Mouse (Mus musculus): ENCODE measurements at regions not wholly inside any gene's neighbourhood (a gene's known extent, or its start where the extent isn't known, plus 50 kb on each side); places are given as distances from the start of the nearest gene placed in this dataset.

DNA sequence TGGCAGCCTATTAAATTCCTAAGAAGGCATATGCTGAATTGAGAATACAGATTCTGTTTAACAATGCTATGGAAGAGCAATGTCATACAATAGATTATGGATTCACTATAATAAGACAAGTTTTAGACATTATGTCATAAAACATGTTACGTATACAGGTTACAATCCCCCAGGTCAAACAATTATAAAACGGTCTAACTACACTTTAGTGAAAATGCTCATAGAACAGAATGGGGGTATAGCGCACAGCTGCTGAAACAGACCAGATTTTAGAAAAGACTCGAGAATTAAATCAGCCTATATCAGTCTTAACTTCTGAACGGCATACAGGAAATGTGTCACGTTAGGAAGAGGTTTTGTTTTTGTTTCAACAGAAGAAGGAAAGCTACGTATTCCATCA, 660.5 kb upstream of the Sel1l start:
- no peak overlapping the region for H3K27ac ChIP-seq
- TF ChIP-seq CTCF (IDR thresholded peaks at IDR 0.05), result no peak
- no peak for DNase-seq
- intact Hi-C loops (cut with DNase I), result no loop called here
- H3K4me3 ChIP-seq, result no peak overlapping the region

DNA sequence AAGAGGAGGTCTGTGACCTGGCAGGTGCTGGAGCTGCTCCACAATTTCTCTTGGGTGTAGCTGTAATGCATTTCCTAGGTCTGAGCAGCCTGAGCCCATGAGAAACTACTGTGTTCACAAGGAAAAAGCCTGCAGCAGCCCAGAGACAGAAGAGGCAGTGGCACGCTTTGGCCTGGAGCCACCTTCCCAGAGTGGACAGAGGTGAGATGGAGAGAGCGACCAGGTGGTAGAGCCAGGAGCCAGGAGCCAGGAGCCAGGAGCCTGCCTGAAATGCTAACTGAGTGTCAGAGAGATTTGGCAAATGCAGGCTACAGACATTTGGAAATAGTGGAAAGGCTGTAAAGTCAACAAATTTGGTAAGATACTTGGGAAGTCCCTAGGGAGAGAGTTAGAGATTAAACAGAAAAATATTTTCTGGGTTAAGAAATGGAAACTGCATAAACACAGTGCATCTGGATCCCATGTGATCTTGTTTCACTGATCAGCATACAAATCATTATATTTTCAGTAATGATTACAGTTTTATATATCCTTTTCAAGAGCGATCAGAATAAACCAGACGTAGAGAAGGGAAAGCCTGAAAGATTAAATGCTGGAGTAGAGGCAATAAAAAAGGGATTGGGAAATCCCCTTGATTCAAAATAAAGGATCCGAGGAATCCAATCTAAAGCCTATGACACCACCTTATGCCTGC, 660.0 kb upstream of the Sel1l start:
- H3K4me3 ChIP-seq, result no peak overlapping the region
- intact Hi-C loops (cut with DNase I), result no loop called here
- no peak for TF ChIP-seq CTCF (IDR thresholded peaks at IDR 0.05)
- peak; percentile 17 for DNase-seq
- no peak overlapping the region for H3K27ac ChIP-seq

DNA sequence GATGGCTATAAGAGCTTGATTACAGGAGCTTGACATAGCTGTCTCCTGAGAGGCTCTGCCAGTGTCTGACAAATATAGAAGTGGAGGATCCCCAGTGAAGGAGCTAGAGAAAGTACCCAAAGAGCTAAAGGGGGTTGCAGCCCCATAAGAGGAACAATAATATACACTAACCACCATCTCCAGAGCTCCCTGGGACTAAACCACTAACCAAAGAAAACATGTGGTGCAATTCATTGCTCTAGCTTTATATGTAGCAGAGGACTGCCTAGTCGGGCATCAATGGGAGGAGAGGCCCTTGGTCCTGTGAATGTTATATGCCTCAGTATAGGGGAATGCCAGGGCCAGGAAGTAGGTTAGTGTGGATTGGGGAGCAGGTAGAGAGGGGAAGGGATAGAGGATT, 635.0 kb upstream of the Sel1l start:
- TF ChIP-seq CTCF (IDR thresholded peaks at IDR 0.05), result no peak
- DNase-seq, result no peak
- no peak overlapping the region for H3K27ac ChIP-seq
- intact Hi-C loops (cut with DNase I), result no loop called here
- no peak overlapping the region for H3K4me3 ChIP-seq

DNA sequence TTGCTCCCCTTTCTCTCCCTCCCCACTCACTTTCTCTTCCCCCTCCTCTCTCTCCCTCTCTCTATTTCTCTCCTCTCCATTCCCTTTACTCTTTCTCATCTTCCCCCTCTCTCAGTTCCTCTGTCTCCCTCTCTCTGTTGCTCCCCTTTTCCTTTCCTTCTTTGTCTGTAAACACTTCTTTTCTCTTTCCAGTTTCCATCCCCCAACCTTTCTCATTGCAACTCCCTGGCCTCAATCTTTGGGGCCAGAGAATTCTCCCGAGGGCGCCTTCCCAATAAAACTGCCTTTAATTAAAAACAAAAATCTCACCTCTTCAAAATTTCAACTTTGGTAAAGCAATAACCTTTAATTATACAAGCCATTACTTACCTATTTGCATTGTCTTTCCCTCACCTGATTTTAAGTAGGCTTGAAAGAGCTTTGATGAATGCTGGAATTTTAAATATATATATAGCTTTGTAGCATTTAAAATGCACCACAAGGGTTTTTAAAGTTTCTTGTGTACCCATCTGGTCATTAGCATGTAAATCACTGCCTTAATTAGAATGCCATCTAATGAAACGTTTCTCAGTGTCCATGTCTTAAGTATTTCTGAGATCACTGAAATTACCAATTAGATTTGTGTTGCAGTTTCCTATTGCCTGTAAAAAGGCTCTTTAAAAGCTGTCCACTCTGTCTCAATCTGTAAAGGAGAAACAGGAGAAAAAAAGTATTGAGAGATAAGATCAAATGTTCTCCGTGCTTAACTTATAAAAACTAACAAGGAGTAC, 625.5 kb upstream of the Sel1l start:
- H3K4me3 ChIP-seq, result no peak overlapping the region
- no peak overlapping the region for H3K27ac ChIP-seq
- intact Hi-C loops (cut with DNase I), result no loop called here
- no peak for DNase-seq
- TF ChIP-seq CTCF (IDR thresholded peaks at IDR 0.05), result no peak

DNA sequence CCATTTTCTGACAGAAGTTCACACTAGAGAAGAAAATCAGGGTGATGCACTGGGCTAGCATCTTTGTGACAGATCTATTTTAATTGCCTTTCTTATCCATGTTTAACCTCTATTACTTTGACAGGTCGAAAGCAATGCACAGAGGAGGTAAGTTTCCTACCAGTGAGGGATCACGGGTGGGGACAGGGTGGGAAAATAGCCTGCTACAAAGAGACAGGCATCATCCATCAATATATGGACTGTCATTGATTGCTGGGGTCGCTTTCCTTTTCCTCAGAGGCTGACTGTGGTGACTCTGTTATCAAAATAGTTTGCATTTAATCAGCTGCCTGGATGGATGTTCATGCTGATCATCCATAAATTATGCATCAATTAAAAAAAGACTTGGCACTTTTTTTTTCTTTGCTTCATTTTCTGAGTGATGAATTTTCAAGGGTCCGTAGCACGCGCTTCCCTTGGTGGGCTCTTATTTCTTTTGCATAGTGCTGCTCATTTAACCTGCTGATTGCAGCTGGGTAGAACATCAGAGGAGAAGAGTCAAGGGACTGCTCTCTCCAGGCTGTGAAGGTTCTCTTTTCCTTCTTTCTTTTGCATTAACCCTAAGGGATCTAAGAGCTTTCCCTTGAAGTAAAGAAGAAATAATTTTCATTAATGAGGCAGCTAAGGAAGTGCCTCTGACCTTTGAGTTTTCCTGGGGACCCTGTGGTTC, 602.3 kb upstream of the Sel1l start:
- no peak for TF ChIP-seq CTCF (IDR thresholded peaks at IDR 0.05)

DNA sequence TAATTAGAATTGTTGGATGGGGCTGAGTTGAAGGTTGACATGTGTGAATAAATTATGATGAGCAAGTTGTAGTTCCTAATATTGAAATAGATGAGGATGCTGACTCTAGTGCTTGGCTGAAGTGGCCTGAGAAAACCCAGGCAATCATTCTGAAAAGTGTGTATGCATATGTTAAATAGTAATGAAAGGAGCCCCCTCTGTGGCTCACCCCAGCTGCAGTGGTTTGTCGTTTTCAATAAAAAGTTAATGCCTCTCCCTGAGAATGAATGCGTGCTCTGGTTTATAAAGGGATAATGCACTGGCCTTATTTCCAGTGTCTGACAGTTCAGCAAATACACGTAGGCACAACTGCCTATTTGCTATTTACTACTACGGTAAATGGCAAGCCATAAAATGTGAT, 569.5 kb upstream of the Sel1l start:
- Histone ChIP-seq H3K4me3 (no peak overlapping the region), H3K27ac (no peak overlapping the region)
- intact Hi-C loops (cut with DNase I), result no loop called here
- no peak for TF ChIP-seq CTCF (IDR thresholded peaks at IDR 0.05)
- DNase-seq, result no peak

More for the DNA sequence above, 602.3 kb upstream of the Sel1l start:
- intact Hi-C loops (cut with DNase I), result no loop called here
- DNase-seq, result no peak
- no peak overlapping the region for H3K27ac ChIP-seq
- H3K4me3 ChIP-seq, result no peak overlapping the region

DNA sequence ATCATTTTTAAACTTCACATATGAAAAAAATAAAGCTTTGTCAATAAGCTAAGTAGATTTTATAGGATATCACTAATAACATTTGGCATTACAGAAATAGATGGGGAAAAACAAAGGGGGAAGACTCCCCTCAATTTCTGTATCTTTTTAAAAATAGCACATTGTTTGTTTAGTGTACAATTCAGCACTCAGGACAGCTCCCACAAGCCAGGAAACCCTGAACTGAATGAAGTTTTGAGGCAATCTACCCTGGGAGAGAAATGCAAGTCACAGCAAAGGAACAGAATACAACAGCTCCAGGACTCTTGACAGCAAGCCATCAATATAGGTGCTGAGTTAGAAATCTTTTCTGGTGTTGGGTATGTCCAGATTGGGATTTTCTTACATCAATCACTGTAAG, 556.5 kb upstream of the Sel1l start:
- no peak overlapping the region for H3K4me3 ChIP-seq
- intact Hi-C loops (cut with DNase I), result no loop called here
- TF ChIP-seq CTCF (IDR thresholded peaks at IDR 0.05), result no peak
- no peak for DNase-seq
- no peak overlapping the region for H3K27ac ChIP-seq

DNA sequence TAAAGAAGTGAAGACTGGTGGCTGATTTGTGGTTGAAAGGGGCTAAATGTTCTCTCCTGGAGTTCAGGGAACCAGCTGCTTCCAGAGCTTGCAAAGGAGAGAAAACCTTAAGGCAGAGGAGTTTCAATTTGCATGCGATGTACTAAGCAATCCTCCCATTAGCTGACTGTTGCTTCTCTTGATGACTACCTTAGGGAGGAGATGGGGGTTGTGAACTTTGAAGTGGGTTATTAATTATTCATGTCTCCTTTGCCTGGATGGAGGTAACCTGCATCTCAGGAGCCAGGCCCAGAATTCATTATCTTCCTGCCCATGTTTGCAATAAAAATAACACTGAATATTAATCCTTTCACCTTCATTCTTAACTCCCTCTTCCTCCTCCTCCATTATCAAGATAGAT, 552.0 kb upstream of the Sel1l start:
- TF ChIP-seq CTCF (IDR thresholded peaks at IDR 0.05), result no peak
- no peak overlapping the region for H3K4me3 ChIP-seq
- DNase-seq, result no peak
- intact Hi-C loops (cut with DNase I), result no loop called here
- no peak overlapping the region for H3K27ac ChIP-seq

DNA sequence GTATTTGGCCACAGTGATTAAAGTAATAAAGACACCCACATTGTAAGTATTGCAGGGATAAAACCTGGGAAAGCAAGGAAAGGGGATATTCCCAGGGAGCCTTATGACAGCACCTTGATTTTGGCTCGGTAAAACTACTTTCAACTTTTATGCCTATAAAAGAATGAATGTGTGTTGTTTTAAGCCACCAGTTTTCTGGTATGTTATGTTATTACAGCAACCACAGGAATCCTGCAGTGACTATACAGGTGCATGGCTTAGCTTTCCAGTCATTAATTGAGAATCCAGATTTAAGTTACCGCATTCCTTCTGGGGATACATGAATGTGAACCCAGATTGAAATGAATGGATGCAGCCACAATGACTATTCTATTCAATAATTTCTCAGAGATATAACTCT, 537.2 kb upstream of the Sel1l start:
- no peak for TF ChIP-seq CTCF (IDR thresholded peaks at IDR 0.05)
- intact Hi-C loops (cut with DNase I), result no loop called here
- Histone ChIP-seq H3K4me3 (no peak overlapping the region), H3K27ac (no peak overlapping the region)
- DNase-seq, result no peak

DNA sequence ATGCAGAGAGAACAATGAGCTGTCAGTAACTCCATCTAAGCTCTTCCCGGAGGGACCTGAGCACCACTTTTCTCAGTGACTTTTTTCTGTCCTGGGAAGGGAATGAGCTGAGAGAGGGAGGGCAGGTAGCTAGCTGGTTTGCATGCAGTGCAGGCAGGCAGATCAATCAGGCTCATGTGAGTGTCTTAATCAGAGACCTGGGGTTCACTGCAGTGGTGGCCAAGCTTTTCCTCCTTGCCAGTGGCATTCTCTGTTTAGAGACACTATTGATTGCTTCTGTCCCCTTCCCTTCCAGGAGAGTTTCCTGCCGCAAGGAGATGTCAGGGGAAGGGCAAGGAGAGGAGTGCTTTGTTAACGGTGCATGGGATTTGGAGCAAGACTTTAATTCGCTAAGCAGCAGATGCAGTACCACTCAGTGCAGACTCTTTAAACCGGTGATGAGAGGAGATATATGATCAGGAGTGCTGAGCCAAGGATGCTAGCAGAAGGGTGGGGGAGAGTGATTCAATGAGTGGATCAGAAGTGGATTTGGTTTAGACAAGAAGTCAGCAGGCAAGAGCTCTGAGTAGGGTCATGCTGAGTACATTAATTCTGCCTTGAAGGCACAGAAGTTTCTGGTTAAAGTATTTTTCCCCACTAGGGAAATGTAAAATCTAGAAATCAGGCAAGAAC, 535.4 kb upstream of the Sel1l start:
- intact Hi-C loops (cut with DNase I), result no loop called here
- DNase-seq, result no peak
- Histone ChIP-seq H3K4me3 (no peak overlapping the region), H3K27ac (no peak overlapping the region)
- TF ChIP-seq CTCF (IDR thresholded peaks at IDR 0.05), result no peak

DNA sequence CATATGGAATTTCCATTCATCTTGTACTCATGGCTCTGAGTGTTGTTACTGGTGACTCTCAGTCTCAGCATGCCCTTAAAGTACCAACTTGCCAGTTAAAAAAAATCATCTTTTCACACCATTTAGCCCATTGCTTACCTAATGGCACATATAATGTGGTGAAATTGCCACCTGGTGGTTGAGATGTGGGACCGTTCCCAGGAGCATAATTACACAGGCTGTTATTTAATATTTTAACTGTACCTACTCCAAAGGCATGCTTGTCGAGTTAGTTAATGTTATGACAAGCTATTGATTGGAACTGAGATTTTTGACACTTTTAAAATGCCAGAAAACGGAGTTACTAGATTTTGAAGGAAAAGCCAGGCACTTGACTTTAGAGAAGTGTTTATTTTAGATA, 530.2 kb upstream of the Sel1l start:
- intact Hi-C loops (cut with DNase I), result no loop called here
- TF ChIP-seq CTCF (IDR thresholded peaks at IDR 0.05), result no peak
- no peak for DNase-seq
- Histone ChIP-seq H3K4me3 (no peak overlapping the region), H3K27ac (no peak overlapping the region)

DNA sequence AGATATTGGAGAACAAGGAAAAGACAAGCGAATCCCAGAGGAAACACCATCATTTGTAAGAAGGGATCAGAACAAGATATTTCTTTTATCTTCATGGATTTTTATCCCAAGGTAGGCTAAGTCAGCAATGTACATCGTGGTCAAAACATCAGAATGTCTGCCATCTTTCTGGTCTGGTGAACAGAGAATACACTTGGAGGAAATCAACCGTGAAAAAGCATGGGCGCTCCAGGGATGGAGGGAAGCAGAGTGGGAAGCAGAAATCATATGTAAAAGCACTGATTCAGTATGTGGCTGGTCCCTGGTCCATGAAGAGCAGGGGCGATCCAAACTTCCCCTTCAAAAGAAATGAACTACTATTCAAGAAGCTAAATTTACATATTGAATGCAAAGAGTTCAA, 517.0 kb upstream of the Sel1l start:
- Histone ChIP-seq H3K27ac (no peak overlapping the region), H3K4me3 (no peak overlapping the region)
- no peak for TF ChIP-seq CTCF (IDR thresholded peaks at IDR 0.05)
- no peak for DNase-seq
- intact Hi-C loops (cut with DNase I), result no loop called here
